ENCODE assay signal across 27 mouse cellular contexts in the genomic region with DNA sequence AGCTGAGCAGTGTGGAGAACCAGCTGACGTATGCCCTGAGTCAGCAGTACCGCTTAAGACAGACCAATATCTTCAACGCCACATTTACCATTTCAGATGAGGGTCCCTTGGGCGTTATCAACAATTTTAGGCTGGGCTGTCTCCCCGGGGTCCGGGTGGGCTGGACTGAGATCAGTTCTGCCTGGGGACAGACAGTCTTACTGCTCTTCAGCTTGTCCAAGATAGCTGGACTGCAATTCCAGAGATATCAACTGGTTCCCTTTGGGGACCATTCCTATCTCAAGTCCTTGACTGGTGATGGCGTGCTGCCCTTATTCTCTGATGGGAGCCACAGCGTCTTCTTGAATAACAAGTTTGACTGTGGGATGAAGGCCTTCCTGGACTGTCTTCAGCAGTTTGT. TPM values are rescaled to one million over a fixed set of nuclear protein-coding genes. Genes with fewer than 3 reads are reported as not detected.
DNase-seq lines count a peak whose midpoint lies in the region; ATAC-seq lines count a peak whose summit lies in the region.
"Had no signal": no experiment of that assay in that cellular context is flagged by ENCODE, and none has a peak within 500 bp of the region (broad histone marks: within the 10 kb centered on the region; RNA-seq: fewer than 3 reads in every experiment).

No protein-coding gene starts in this region.

- no peaks in the 10 kb centered on the region for H3K9me3 ChIP-seq in embryonic facial prominence, embryonic 15.5 days (replicated peaks)
- no peaks in the 10 kb centered on the region for H3K9me3 ChIP-seq in embryonic facial prominence, embryonic 10.5 days
- H3K9me3 ChIP-seq: forebrain, embryonic 10.5 days; heart, embryonic 13.5 days; hindbrain, embryonic 13.5 days had no signal

- H3K4me2 ChIP-seq in embryonic facial prominence, embryonic 15.5 days (replicated peaks) = no peak overlapping the region
- H3K4me2 ChIP-seq: heart, embryonic 13.5 days; hindbrain, embryonic 13.5 days had no signal

- no peak overlapping the region for H3K27ac ChIP-seq in embryonic facial prominence, embryonic 15.5 days (replicated peaks)
- H3K27ac ChIP-seq in embryonic facial prominence, embryonic 10.5 days (replicated peaks) = no peak overlapping the region
- H3K27ac ChIP-seq: forebrain, embryonic 10.5 days; gastrocnemius, adult 2 months; heart, embryonic 13.5 days; hindbrain, embryonic 13.5 days; hindbrain, postnatal 0 days had no signal

- no peak overlapping the region for H3K4me3 ChIP-seq in embryonic facial prominence, embryonic 15.5 days (replicated peaks)
- no peak overlapping the region for H3K4me3 ChIP-seq in embryonic facial prominence, embryonic 10.5 days
- H3K4me3 ChIP-seq: erythroblast, embryonic 14.5 days; forebrain, embryonic 10.5 days; gastrocnemius, adult 2 months; heart, embryonic 13.5 days; hindbrain, embryonic 13.5 days had no signal

- WGBS in embryonic facial prominence, embryonic 15.5 days = 88% methylated on average over 8 of the region's 8 CpGs
- WGBS in embryonic facial prominence, embryonic 10.5 days = 88% methylated on average over 8 of the region's 8 CpGs

- no peaks in the 10 kb centered on the region for H3K27me3 ChIP-seq in embryonic facial prominence, embryonic 15.5 days
- no peaks in the 10 kb centered on the region for H3K27me3 ChIP-seq in embryonic facial prominence, embryonic 10.5 days (replicated peaks; ENCODE audit: low read depth, poor library complexity, severe bottlenecking)
- H3K27me3 ChIP-seq: heart, embryonic 13.5 days; hindbrain, embryonic 13.5 days had no signal

- no peak overlapping the region for H3K9ac ChIP-seq in embryonic facial prominence, embryonic 15.5 days
- H3K9ac ChIP-seq: heart, embryonic 13.5 days; hindbrain, embryonic 13.5 days had no signal

- DNase-seq in embryonic facial prominence, embryonic 10.5 days (ENCODE audit: low spot score) = no peak
- DNase-seq in heart, adult 8-10 months (ENCODE audit: low spot score) = peak; percentile 6
- no peak for DNase-seq in heart, postnatal 25 days (ENCODE audit: low spot score)
- DNase-seq in heart, adult 9 months (ENCODE audit: low spot score in 2 of 2) = peak; percentile 24 to 27
- DNase-seq in heart, postnatal 36 days = peak; percentile 4 to 11
- no peak for DNase-seq in urinary bladder, adult 2 months (ENCODE audit: low spot score)
- no peak for DNase-seq in spleen, postnatal 4 days (ENCODE audit: low spot score in 2 of 2)
- DNase-seq: adrenal gland, adult 2 months; adrenal gland, postnatal 25 days; B cell, adult 2 months; cerebellum, adult 18-20 months; cerebellum, adult 9-11 months; cerebellum, postnatal 36 days; gastrocnemius, adult 2 months; gastrocnemius, postnatal 25 days; kidney, adult 11 months had no signal

- no peaks in the 10 kb centered on the region for H3K4me1 ChIP-seq in embryonic facial prominence, embryonic 15.5 days
- H3K4me1 ChIP-seq in embryonic facial prominence, embryonic 10.5 days = no peaks in the 10 kb centered on the region
- H3K4me1 ChIP-seq: forebrain, embryonic 10.5 days; hindbrain, embryonic 13.5 days had no signal

- H3K36me3 ChIP-seq in embryonic facial prominence, embryonic 15.5 days = no peaks in the 10 kb centered on the region
- no peaks in the 10 kb centered on the region for H3K36me3 ChIP-seq in embryonic facial prominence, embryonic 10.5 days (replicated peaks)
- H3K36me3 ChIP-seq: forebrain, embryonic 10.5 days; heart, embryonic 13.5 days; hindbrain, embryonic 13.5 days had no signal

- 0 out of 2 replicates have a peak, but pooled peaks have one; percentile 11 for ATAC-seq in embryonic facial prominence, embryonic 15.5 days (ENCODE audit: insufficient number of reproducible peaks, low FRiP score, low TSS enrichment, low read depth)
- ATAC-seq: CD4-positive, CD25-positive, alpha-beta regulatory T cell, adult 4 months; forebrain, embryonic 14.5 days; hindbrain, postnatal 0 days; Patski had no signal

- intact Hi-C loops in heart, postnatal 25 days (cut with DNase I) = loop anchor here (5.0 to 10.0 kb wide), 4 partner anchors 226 to 1326 kb away; partner anchors contain the start of genes Chml, Fh1, Opn3 and Wdr64
- intact Hi-C loops in heart, postnatal 36 days (cut with DNase I) = loop anchor here (5.0 to 10.0 kb wide), 3 partner anchors 249 to 1326 kb away; no protein-coding TSS in a partner anchor

RNA-seq across cellular contexts. Expression of gene Gm38100, which starts 1.0 kb away (rescaled TPM):
- polyA plus RNA-seq in embryonic facial prominence, embryonic 15.5 days (2015; fragmentation: Nextera tagmentation; extraction: Ambion mirVana) = 0.09 and 0.16 TPM in 2 replicates
- 0.33 TPM in 1 of 2 replicates, not detected in the other for polyA plus RNA-seq in embryonic facial prominence, embryonic 10.5 days (2016; fragmentation: Nextera tagmentation; extraction: Ambion mirVana)
- total RNA-seq in heart, adult 8-10 months (2022) = not detected
- not detected for total RNA-seq in heart, postnatal 25 days (2021)
- not detected for total RNA-seq in heart, postnatal 36 days (2021)
- not detected in 2 replicates for polyA plus RNA-seq in urinary bladder, adult 2 months (2012; rRNA removed)
- total RNA-seq: adrenal gland, adult 2 months; adrenal gland, postnatal 25 days; gastrocnemius, adult 2 months; gastrocnemius, postnatal 25 days; hematopoietic stem cell, adult 5-6 weeks; hindbrain, postnatal 0 days had no signal
- polyA plus RNA-seq: adrenal gland, adult 2 months; CD4-positive, CD25-positive, alpha-beta regulatory T cell, adult 4 months; embryonic facial prominence, embryonic 14.5 days; erythroblast, embryonic 14.5 days; forebrain, embryonic 14.5 days; heart, embryonic 13.5 days; hindbrain, embryonic 13.5 days; hindbrain, postnatal 0 days; Patski had no signal

RNA-seq across cellular contexts. Expression of gene Exo1, which starts 40.7 kb away (rescaled TPM):
- polyA plus RNA-seq in embryonic facial prominence, embryonic 15.5 days (2015; fragmentation: Nextera tagmentation; extraction: Ambion mirVana) = 44.1 and 46.5 TPM in 2 replicates
- 155 and 158 TPM in 2 replicates for polyA plus RNA-seq in embryonic facial prominence, embryonic 10.5 days (2016; fragmentation: Nextera tagmentation; extraction: Ambion mirVana)
- total RNA-seq in heart, adult 8-10 months (2022) = under 1 TPM in 1 of 4 experiments, not detected in 3; 0.57 TPM
- under 1 TPM; 0.18 to 0.22 TPM for total RNA-seq in heart, postnatal 25 days (2021)
- under 1 TPM; 0.11 to 0.53 TPM for total RNA-seq in heart, postnatal 36 days (2021)
- 0.17 and 0.21 TPM in 2 replicates for polyA plus RNA-seq in urinary bladder, adult 2 months (2012; rRNA removed)
- total RNA-seq: gastrocnemius, adult 2 months had no signal

RNA-seq across cellular contexts. Expression of gene Rbm8a2, which starts 57.8 kb away (rescaled TPM):
- polyA plus RNA-seq in embryonic facial prominence, embryonic 15.5 days (2015; fragmentation: Nextera tagmentation; extraction: Ambion mirVana) = 0.56 and 1.3 TPM in 2 replicates
- polyA plus RNA-seq in embryonic facial prominence, embryonic 10.5 days (2016; fragmentation: Nextera tagmentation; extraction: Ambion mirVana) = 0.69 and 0.98 TPM in 2 replicates
- not detected for total RNA-seq in heart, adult 8-10 months (2022)
- total RNA-seq in heart, postnatal 25 days (2021) = not detected
- not detected for total RNA-seq in heart, postnatal 36 days (2021)
- 0.17 and 0.27 TPM in 2 replicates for polyA plus RNA-seq in urinary bladder, adult 2 months (2012; rRNA removed)
- total RNA-seq: adrenal gland, adult 2 months; adrenal gland, postnatal 25 days; gastrocnemius, adult 2 months; gastrocnemius, postnatal 25 days; hindbrain, postnatal 0 days had no signal
- polyA plus RNA-seq: adrenal gland, adult 2 months; erythroblast, embryonic 14.5 days had no signal

Comparison
In these comparisons a context has a peak if more than half of its experiments do, and no peak if none do; other contexts are left out.
1. DNase-seq: peak in heart, adult 8-10 months (single experiment), heart, adult 9 months (2 of 2) and heart, postnatal 36 days (2 of 2); none in embryonic facial prominence, embryonic 10.5 days (single experiment), heart, postnatal 25 days (single experiment), urinary bladder, adult 2 months (single experiment) and spleen, postnatal 4 days (0 of 2).